Mouse (Mus musculus) heart, adult 18-20 months (tissue): ENCODE data around the gene Hecw2. TPM values are rescaled to one million over a fixed set of nuclear protein-coding genes. Genes with fewer than 3 reads are reported as not detected.

Experiments
- DNase-seq, 2 experiments: peaks; one replicate each; pipeline ENCODE4 v3.0.0; 2021 to 2022; ENCODE audit warnings: mixed read lengths in 1 of 2
- total RNA-seq, 2 experiments: library from RNA; stranded (reverse); gene quantifications; 2 replicates each; pipeline ENCODE4 v1.2.3; 2021

Hecw2 gene
- total RNA-seq, 2 experiments from 2014 or later = 18.2 to 19.1 TPM

GRCm38 (mm10) chr1:54118342-54118973 lies 76.5 kb downstream of the Hecw2 start:
- no peak for DNase-seq

GRCm38 (mm10) chr1:54110920-54111605 lies 83.9 kb downstream of the Hecw2 start:
- DNase-seq = peak; percentile 21 to 35

- DNase-seq = no peak
Measured at GRCm38 (mm10) chr1:54109255-54109654, 85.7 kb downstream of the Hecw2 start.

GRCm38 (mm10) chr1:54106756-54107155 lies 88.2 kb downstream of the Hecw2 start:
- DNase-seq = no peak

- DNase-seq = no peak
Measured at GRCm38 (mm10) chr1:54079708-54080107, 115.3 kb downstream of the Hecw2 start.

- peak; percentile 27 to 44 for DNase-seq
Measured at GRCm38 (mm10) chr1:54074456-54074855, 120.5 kb downstream of the Hecw2 start.

- DNase-seq = no peak
Measured at GRCm38 (mm10) chr1:54070121-54070520, 124.8 kb downstream of the Hecw2 start.

- no peak for DNase-seq
Measured at GRCm38 (mm10) chr1:54068248-54068647, 126.7 kb downstream of the Hecw2 start.

- no peak for DNase-seq
Measured at GRCm38 (mm10) chr1:54065434-54065833, 129.5 kb downstream of the Hecw2 start.

- no peak for DNase-seq
Measured at GRCm38 (mm10) chr1:54061078-54061477, 133.9 kb downstream of the Hecw2 start.

- no peak for DNase-seq
Measured at GRCm38 (mm10) chr1:54059731-54060130, 135.2 kb downstream of the Hecw2 start.

- no peak for DNase-seq
Measured at GRCm38 (mm10) chr1:54052771-54053170, 142.2 kb downstream of the Hecw2 start.

- DNase-seq = peak; percentile 25 to 70
Measured at GRCm38 (mm10) chr1:54046923-54047322, 148.0 kb downstream of the Hecw2 start.

- peak; percentile 38 to 59 for DNase-seq
Measured at GRCm38 (mm10) chr1:54039062-54039461, 155.9 kb downstream of the Hecw2 start.

GRCm38 (mm10) chr1:54017686-54018085 lies 177.3 kb downstream of the Hecw2 start:
- DNase-seq = peak; percentile 17 to 19

- DNase-seq = peak in 1 of 2 experiments; percentile 32
Measured at GRCm38 (mm10) chr1:54015739-54016138, 179.2 kb downstream of the Hecw2 start.

- DNase-seq = no peak
Measured at GRCm38 (mm10) chr1:54012414-54012813, 182.6 kb downstream of the Hecw2 start.

GRCm38 (mm10) chr1:54009418-54010064 lies 185.4 kb downstream of the Hecw2 start:
- no peak for DNase-seq

- no peak for DNase-seq
Measured at GRCm38 (mm10) chr1:54005860-54006386, 189.0 kb downstream of the Hecw2 start.

GRCm38 (mm10) chr1:54003288-54003687 lies 191.7 kb downstream of the Hecw2 start:
- peak in 1 of 2 experiments; percentile 24 for DNase-seq

- no peak for DNase-seq
Measured at GRCm38 (mm10) chr1:54002077-54002476, 192.9 kb downstream of the Hecw2 start.

- no peak for DNase-seq
Measured at GRCm38 (mm10) chr1:53997239-53997638, 197.7 kb downstream of the Hecw2 start.
